Mouse (Mus musculus) stomach, embryonic 14.5 days (tissue): Measurements from ENCODE around the gene Rps6kb2. TPM values are rescaled to one million over a fixed set of nuclear protein-coding genes. Genes with fewer than 3 reads are reported as not detected.
A peak's percentile ranks its signal among the peaks of the same experiment; 100 is the strongest.
"Not testable (repeated sequence)": the region's sequence is repeated elsewhere in the genome, so short reads cannot be mapped to it uniquely, and the experiment has no call there.

Experiments used
- ATAC-seq: fragments of 200-750 bp; cut with Nextera tagmentation; 2 replicates; pipeline ENCODE4 v1.8.0; 2017; ENCODE audit warnings: low read depth, moderate TSS enrichment; ENCODE audit not compliant: insufficient number of reproducible peaks, insufficient read depth, low FRiP score
- H3K27ac ChIP-seq: fragments of 300-500 bp; sonication (generic); 2 replicates; pipeline ENCODE4 v1.5.1; 2014; ENCODE audit warnings: mild to moderate bottlenecking, low read length, moderate library complexity, mixed read lengths
- H3K27me3 ChIP-seq: fragments of 300-500 bp; sonication (generic); 2 replicates; pipeline ENCODE4 v1.6.1; 2014; ENCODE audit warnings: low read length, control low read depth, mixed read lengths; ENCODE audit not compliant: control insufficient read depth, insufficient read depth
- H3K36me3 ChIP-seq: fragments of 300-500 bp; sonication (generic); 2 replicates; pipeline ENCODE4 v1.6.1; 2014; ENCODE audit warnings: mild to moderate bottlenecking, control low read depth, low read length, moderate library complexity, mixed read lengths; ENCODE audit not compliant: control insufficient read depth, insufficient read depth
- H3K4me1 ChIP-seq: fragments of 300-500 bp; sonication (generic); 2 replicates; pipeline ENCODE4 v1.6.1; 2014; ENCODE audit warnings: low read length, control low read depth, mixed read lengths; ENCODE audit not compliant: control insufficient read depth, insufficient read depth
- H3K4me2 ChIP-seq: fragments of 300-500 bp; sonication (generic); replicated peaks from 2 replicates; pipeline ENCODE4 v1.6.1; 2014; ENCODE audit warnings: low read depth, low read length, control low read depth
- H3K4me3 ChIP-seq: fragments of 300-500 bp; sonication (generic); 2 replicates; pipeline ENCODE4 v1.5.1; 2014; ENCODE audit warnings: low read depth, low read length, control low read depth
- H3K9ac ChIP-seq: fragments of 300-500 bp; sonication (generic); replicated peaks from 2 replicates; pipeline ENCODE4 v1.6.1; 2014; ENCODE audit warnings: low read depth, mild to moderate bottlenecking, control low read depth, low read length, moderate library complexity, mixed read lengths
- H3K9me3 ChIP-seq: fragments of 300-500 bp; sonication (generic); 2 replicates; pipeline ENCODE4 v1.6.1; 2016; ENCODE audit warnings: low read depth, low read length, control low read depth; ENCODE audit not compliant: control insufficient read depth
- WGBS: fragments of 180-500 bp; shearing (Covaris S2); extraction: QIAGEN DNeasy Blood & Tissue Kit; methylation state at CpG from one replicate; pipeline ENCODE4 v1.1.7; 2014; 5-methylcytosine and 5-hydroxymethylcytosine counted together
- polyA plus RNA-seq: library from polyadenylated mRNA; unstranded; fragments of >200 nt; fragmentation: Nextera tagmentation; extraction: Ambion mirVana; gene quantifications from 2 replicates; pipeline ENCODE4 v1.2.1, GENCODE M21; 2014

Rps6kb2 gene
- polyA plus RNA-seq, 1 experiment from 2014 or later: 38.9 TPM

- no peaks in the 10 kb centered on the region for H3K36me3 ChIP-seq
- ATAC-seq: no peak
- H3K27ac ChIP-seq: no peak overlapping the region
- no peaks in the 10 kb centered on the region for H3K9me3 ChIP-seq
- H3K9ac ChIP-seq: no peak overlapping the region
- 90% methylated on average over 18 of the region's 18 CpGs for WGBS
- no peaks in the 10 kb centered on the region for H3K27me3 ChIP-seq
- no peak overlapping the region for H3K4me3 ChIP-seq
- H3K4me1 ChIP-seq: peaks cover under 1% of the 10 kb centered on the region; the same call in 1 of the 2 replicates
- no peak overlapping the region for H3K4me2 ChIP-seq
Measured at GRCm38 (mm10) chr19:4142416-4143173, 20.6 kb downstream of the Rps6kb2 start.

- Histone ChIP-seq H3K4me3 (no peak overlapping the region), H3K4me2 (no peak overlapping the region)
- no peak for ATAC-seq
Measured at GRCm38 (mm10) chr19:4140147-4140546, 23.0 kb downstream of the Rps6kb2 start.

GRCm38 (mm10) chr19:4139446-4139845 is 23.7 kb downstream of the Rps6kb2 start, which contains the start of gene Gpr152:
Gene Gpr152, plus strand, starts transcription at chr19:4139787.
- Histone ChIP-seq H3K27me3 (no peaks in the 10 kb centered on the region), H3K4me2 (no peak within 1 kb of the TSS), H3K4me1 (no peaks in the 10 kb centered on the region), H3K27ac (no peak within 1 kb of the TSS), H3K9me3 (no peaks in the 10 kb centered on the region), H3K9ac (no peak within 1 kb of the TSS), H3K36me3 (no peaks in the 10 kb centered on the region), H3K4me3 (no peak within 1 kb of the TSS)
- no peak for ATAC-seq
- 62% methylated on average over 2 of the region's 2 CpGs for WGBS

More at GRCm38 (mm10) chr19:4140147-4140546, 23.0 kb downstream of the Rps6kb2 start:
- Histone ChIP-seq H3K9ac (no peak overlapping the region), H3K27ac (no peak overlapping the region), H3K27me3 (no peaks in the 10 kb centered on the region), H3K4me1 (no peaks in the 10 kb centered on the region), H3K36me3 (no peaks in the 10 kb centered on the region), H3K9me3 (no peaks in the 10 kb centered on the region)
- 71% methylated on average over 6 of the region's 6 CpGs for WGBS

DNA sequence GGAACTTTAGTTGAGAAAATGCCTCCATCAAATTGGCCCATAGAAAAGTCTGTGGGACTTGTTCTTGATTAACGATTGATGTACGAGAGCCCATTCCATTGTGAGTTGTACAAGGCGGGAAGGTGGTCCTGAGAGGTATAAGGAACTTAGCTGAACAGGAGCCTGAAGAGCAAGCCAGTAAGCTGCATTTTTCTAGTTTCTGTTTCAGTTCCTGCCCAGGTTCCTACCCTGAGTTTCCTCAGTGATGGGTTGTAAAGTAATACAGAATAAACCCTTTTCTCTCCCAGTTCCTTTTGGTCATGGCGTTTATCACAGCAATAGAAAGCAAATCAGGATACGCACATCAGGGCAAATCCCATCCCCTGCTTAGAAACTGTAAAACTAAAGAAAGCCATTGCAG is 25.2 kb downstream of the Rps6kb2 start:
- 79% methylated on average over 5 of the region's 5 CpGs for WGBS
- H3K4me1 ChIP-seq: no peaks in the 10 kb centered on the region
- H3K9me3 ChIP-seq: no peaks in the 10 kb centered on the region
- H3K27ac ChIP-seq: no peak overlapping the region
- no peak for ATAC-seq
- H3K4me2 ChIP-seq: no peak overlapping the region
- H3K9ac ChIP-seq: no peak overlapping the region
- no peak overlapping the region for H3K4me3 ChIP-seq
- peaks cover 4% of the 10 kb centered on the region; the same call in 1 of the 2 replicates for H3K36me3 ChIP-seq
- H3K27me3 ChIP-seq: no peaks in the 10 kb centered on the region

GRCm38 (mm10) chr19:4136463-4136862 is 26.7 kb downstream of the Rps6kb2 start:
- Histone ChIP-seq H3K4me2 (no peak overlapping the region), H3K27me3 (no peaks in the 10 kb centered on the region), H3K36me3 (peaks cover 17% of the 10 kb centered on the region), H3K9me3 (no peaks in the 10 kb centered on the region), H3K4me1 (no peaks in the 10 kb centered on the region), H3K4me3 (no peak overlapping the region), H3K9ac (no peak overlapping the region), H3K27ac (no peak overlapping the region)
- ATAC-seq: no peak
- 78% methylated on average over 5 of the region's 5 CpGs for WGBS

GRCm38 (mm10) chr19:4135963-4136345 is 27.2 kb downstream of the Rps6kb2 start:
- H3K4me2 ChIP-seq, H3K4me3 ChIP-seq, H3K27me3 ChIP-seq, H3K4me1 ChIP-seq, H3K27ac ChIP-seq, H3K9me3 ChIP-seq, H3K9ac ChIP-seq: not testable (repeated sequence)
- ATAC-seq: peak; percentile 10; the same call in 1 of the 2 replicates
- WGBS: 19% methylated on average over 8 of the region's 8 CpGs
- peaks cover 22% of the 10 kb centered on the region for H3K36me3 ChIP-seq

DNA sequence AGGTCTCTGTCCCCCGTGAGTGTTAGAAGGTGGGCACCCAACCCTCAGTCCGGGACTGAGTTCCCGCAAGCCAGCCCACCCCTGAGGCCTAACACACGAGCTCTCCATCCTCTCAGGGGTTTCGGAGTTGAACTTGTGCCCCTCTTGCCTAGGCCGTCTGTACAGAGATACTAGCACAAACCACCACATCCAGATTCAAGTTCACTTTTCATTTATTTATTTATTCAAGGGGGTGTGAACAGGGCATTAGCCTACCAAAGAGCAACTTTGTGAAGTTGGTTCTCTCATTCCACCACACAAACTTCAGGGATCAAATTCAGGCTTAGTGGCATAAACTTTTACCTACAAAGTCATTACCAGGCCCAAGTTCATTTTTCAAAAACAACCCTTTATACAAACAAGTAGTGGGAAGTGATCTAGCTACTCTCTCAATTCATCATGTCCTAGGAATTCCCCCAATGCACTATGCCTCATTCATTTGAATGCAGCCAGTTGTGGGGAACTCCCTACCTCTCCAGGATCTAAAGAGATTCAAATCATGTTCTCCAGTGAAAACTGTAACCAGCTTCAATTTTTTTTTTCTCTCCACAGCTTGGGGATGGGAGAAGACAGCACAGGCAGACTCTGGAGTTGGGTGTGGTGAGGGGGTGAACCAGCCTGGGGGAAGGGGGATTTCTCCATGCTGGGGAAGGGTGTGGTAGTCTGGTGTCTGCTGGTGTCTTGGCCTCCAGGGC is 27.8 kb downstream of the Rps6kb2 start:
- not testable (repeated sequence) for H3K4me2 ChIP-seq
- 76% methylated on average over 6 of the region's 6 CpGs for WGBS

GRCm38 (mm10) chr19:4134354-4134753 is 28.8 kb downstream of the Rps6kb2 start:
- Histone ChIP-seq H3K27ac (no peak overlapping the region), H3K4me3 (no peak overlapping the region), H3K4me1 (no peaks in the 10 kb centered on the region), H3K4me2 (no peak overlapping the region), H3K9me3 (no peaks in the 10 kb centered on the region), H3K27me3 (no peaks in the 10 kb centered on the region), H3K36me3 (peaks cover 30% of the 10 kb centered on the region), H3K9ac (no peak overlapping the region)
- ATAC-seq: no peak
- 78% methylated on average over 4 of the region's 4 CpGs for WGBS

More for the DNA sequence above, 27.8 kb downstream of the Rps6kb2 start:
- not testable (repeated sequence) for H3K4me3 ChIP-seq, H3K4me1 ChIP-seq, ATAC-seq, H3K27me3 ChIP-seq, H3K9me3 ChIP-seq, H3K9ac ChIP-seq, H3K27ac ChIP-seq
- H3K36me3 ChIP-seq: peaks cover 23% of the 10 kb centered on the region
